Mouse (Mus musculus) 416B (cell line): ENCODE results near the gene Mdm4.

Experiments used
- DNase-seq: peaks from one replicate; pipeline ENCODE4 v3.0.0; 2011; ENCODE audit warnings: low read depth

The Mdm4 gene

GRCm38 (mm10) chr1:133030461-133030860 is at the start of gene Mdm4:
Gene Mdm4, minus strand, starts transcription at chr1:133030561.
- no peak for DNase-seq

- no peak for DNase-seq
Measured at GRCm38 (mm10) chr1:133080079-133080561, 49.8 kb upstream of the Mdm4 start.

GRCm38 (mm10) chr1:133079509-133079908 is 49.1 kb upstream of the Mdm4 start:
- no peak for DNase-seq

- no peak for DNase-seq
Measured at GRCm38 (mm10) chr1:133078338-133078727, 48.0 kb upstream of the Mdm4 start.

- DNase-seq, result peak; percentile 54
Measured at GRCm38 (mm10) chr1:133077606-133078337, 47.4 kb upstream of the Mdm4 start.

- DNase-seq, result peak; percentile 90
Measured at GRCm38 (mm10) chr1:133076681-133077514, 46.5 kb upstream of the Mdm4 start.

- peak; percentile 40 for DNase-seq
Measured at GRCm38 (mm10) chr1:133075651-133076400, 45.5 kb upstream of the Mdm4 start.

- DNase-seq, result no peak
Measured at GRCm38 (mm10) chr1:133074541-133074940, 44.2 kb upstream of the Mdm4 start.

- DNase-seq, result peak; percentile 88
Measured at GRCm38 (mm10) chr1:133073327-133073856, 43.0 kb upstream of the Mdm4 start.

- DNase-seq, result no peak
Measured at GRCm38 (mm10) chr1:133071666-133072381, 41.5 kb upstream of the Mdm4 start.

GRCm38 (mm10) chr1:133070157-133070556 is 39.8 kb upstream of the Mdm4 start:
- DNase-seq, result peak; percentile 88

- DNase-seq, result no peak
Measured at GRCm38 (mm10) chr1:133069275-133070120, 39.1 kb upstream of the Mdm4 start.

- no peak for DNase-seq
Measured at GRCm38 (mm10) chr1:133068669-133069274, 38.4 kb upstream of the Mdm4 start.

GRCm38 (mm10) chr1:133068268-133068667 is 37.9 kb upstream of the Mdm4 start:
- no peak for DNase-seq

GRCm38 (mm10) chr1:133063164-133063563 is 32.8 kb upstream of the Mdm4 start:
- no peak for DNase-seq

- DNase-seq, result peak; percentile 49
Measured at GRCm38 (mm10) chr1:133060681-133061080, 30.3 kb upstream of the Mdm4 start.

GRCm38 (mm10) chr1:133059592-133059991 is 29.2 kb upstream of the Mdm4 start:
- no peak for DNase-seq

- DNase-seq, result no peak
Measured at GRCm38 (mm10) chr1:133057345-133058034, 27.1 kb upstream of the Mdm4 start.

- DNase-seq, result peak; percentile 47
Measured at GRCm38 (mm10) chr1:133054326-133054725, 24.0 kb upstream of the Mdm4 start.
